Mouse (Mus musculus) heart, adult 2 months (tissue): ENCODE results near the gene Rassf8.

ENCODE experiments used
- CTCF ChIP-seq: fragments of 200-600 bp; IDR thresholded peaks from 2 replicates; pipeline ENCODE4 v1.8.1; 2022; ENCODE audit warnings: antibody characterized with exemption, mild to moderate bottlenecking, moderate library complexity
- EP300 ChIP-seq: fragments of 200-500 bp; IDR thresholded peaks from 2 replicates; pipeline ENCODE4 v1.6.1; 2011; ENCODE audit warnings: low read depth, low read length, control low read depth; ENCODE audit not compliant: insufficient read depth
- POLR2A ChIP-seq: fragments of 200-500 bp; IDR thresholded peaks from 2 replicates; pipeline ENCODE4 v1.6.1; 2011; ENCODE audit warnings: mild to moderate bottlenecking, low read depth, low read length, control low read depth; ENCODE audit not compliant: insufficient read depth

- TF ChIP-seq CTCF = peak; percentile 55
- TF ChIP-seq POLR2A = no peak
- no peak for TF ChIP-seq EP300
These were observed 1.4 kb downstream of the Rassf8 start for GRCm38 (mm10) chr6:145747671-145748640.
